Mouse (Mus musculus) kidney, embryonic 16.5 days (tissue): Measurements from ENCODE around the gene Xpr1. TPM values are rescaled to one million over a fixed set of nuclear protein-coding genes. Genes with fewer than 3 reads are reported as not detected.

ENCODE experiments used
- microRNA-seq: library from miRNA; unstranded; fragments of <30 nt; microRNA quantifications from one replicate; pipeline ENCODE4, GENCODE M21; 2016
- polyA plus RNA-seq: library from polyadenylated mRNA; unstranded; fragments of >200 nt; fragmentation: Nextera tagmentation; extraction: Ambion mirVana; gene quantifications from 2 replicates; pipeline ENCODE4 v1.2.1, GENCODE M21; 2015

Xpr1 gene
- polyA plus RNA-seq, 1 experiment from 2014 or later: 9.2 TPM

Small RNAs within 50 kb of the gene (microRNA-seq; reads per million reads assigned to microRNA genes)
- gene Gm22569: not detected

Other genes with a start within 250 kb of the Xpr1 start
- 8.2 and 9.1 TPM in 2 replicates for gene BC034090, start 173.0 kb downstream of the Xpr1 start, polyA plus RNA-seq
- gene Acbd6, start 140.7 kb upstream of the Xpr1 start, polyA plus RNA-seq: 64.5 and 68.4 TPM in 2 replicates